Mouse (Mus musculus) liver, adult 10 weeks (tissue): ENCODE measurements around the gene Xirp2. TPM values are rescaled to one million over a fixed set of nuclear protein-coding genes. Genes with fewer than 3 reads are reported as not detected.

Experiments
- polyA plus RNA-seq: library from polyadenylated mRNA; stranded (reverse); fragments of 350-450 nt; fragmentation: Illumina TruSeq; extraction: RNeasy Lipid Tissue Mini Kit (QIAGEN cat#74804); gene quantifications from one replicate; pipeline ENCODE4 v1.2.3, GENCODE M21; 2014; ENCODE audit warnings: low read depth, low replicate concordance

The Xirp2 gene
- polyA plus RNA-seq, result not detected

GRCm38 (mm10) chr2:67445780-67446179 is at the start of gene Xirp2:
TSS of gene Xirp2 (plus strand) at chr2:67446002.

GRCm38 (mm10) chr2:67413425-67413824 is 32.4 kb upstream of the Xirp2 start, which contains the start of gene Gm21830:
TSS of gene Gm21830 (plus strand) at chr2:67413725.

GRCm38 (mm10) chr2:67433081-67433480 is 12.7 kb upstream of the Xirp2 start, which contains the start of gene Gm26727:
TSS of gene Gm26727 (minus strand) at chr2:67433181.

GRCm38 (mm10) chr2:67565480-67566331 is 119.9 kb downstream of the Xirp2 start, which contains the start of gene B3galt1:
TSS of gene B3galt1 (plus strand) at chr2:67565871.

Other genes starting within 250 kb of the Xirp2 start
- not detected for gene Gm21830, start 32.3 kb upstream of the Xirp2 start, polyA plus RNA-seq
- gene Gm26727, start 12.8 kb upstream of the Xirp2 start, polyA plus RNA-seq, result not detected
- 43.9 TPM for gene B3galt1, start 119.9 kb downstream of the Xirp2 start, polyA plus RNA-seq